Mouse (Mus musculus): ENCODE results near the gene Grasp. TPM values are rescaled to one million over a fixed set of nuclear protein-coding genes. Genes with fewer than 3 reads are reported as not detected.

Grasp gene
- polyA plus RNA-seq, 2 experiments, result 7.5 to 20.5 TPM

DNA sequence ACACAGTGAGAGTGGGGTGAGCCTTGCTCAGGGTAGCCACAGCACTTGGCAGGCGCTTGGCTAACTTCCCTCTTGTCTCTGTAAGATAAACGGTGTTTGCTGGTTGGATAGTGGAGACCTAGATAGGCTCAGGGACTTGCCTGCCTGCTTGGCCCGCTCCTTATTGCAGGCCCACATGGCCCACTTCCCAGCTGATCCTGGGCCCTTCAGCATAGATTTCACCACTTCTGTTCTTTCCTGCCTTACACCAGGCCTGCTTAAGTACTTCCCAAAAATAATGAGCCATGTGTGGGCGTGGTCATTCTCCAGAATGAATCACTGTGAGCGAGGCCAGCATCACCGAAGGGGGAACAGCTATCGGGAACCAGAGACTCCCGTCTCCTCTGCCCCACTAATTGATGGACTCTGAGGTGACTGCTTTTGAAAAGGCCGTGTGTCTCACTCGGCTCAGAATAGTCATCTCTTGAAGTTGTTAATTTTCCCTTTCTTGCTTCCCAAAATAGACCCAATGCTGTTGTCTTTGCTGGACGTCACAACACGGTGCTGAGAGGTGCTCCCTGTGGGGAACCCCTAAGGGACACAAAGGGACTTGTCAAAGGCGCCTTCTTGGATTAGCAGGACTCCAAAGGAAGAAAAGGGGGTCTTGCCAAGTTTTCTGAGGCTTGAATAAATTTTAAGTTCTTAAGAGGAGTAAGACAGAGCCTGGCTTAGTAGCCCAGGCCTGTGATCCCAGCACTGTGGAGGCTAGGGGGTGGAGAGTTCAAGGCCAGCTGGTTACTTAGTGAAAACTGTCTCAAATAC lies 32.3 kb upstream of the Grasp start:
- WGBS, result 46% methylated on average over 13 of the region's 13 CpGs
- Histone ChIP-seq H3K9me3 (ENCODE audit: control insufficient read depth, low read length) (no peaks in the 10 kb centered on the region), H3K27ac (replicated peaks; ENCODE audit: low read depth, low read length) (no peak overlapping the region), H3K27me3 (ENCODE audit: control insufficient read depth, insufficient read depth, low read length) (no peaks in the 10 kb centered on the region), H3K4me1 (ENCODE audit: control insufficient read depth, insufficient read depth, low read length) (peaks cover 6% of the 10 kb centered on the region; the same call in 1 of the 2 replicates), H3K9ac (ENCODE audit: low read depth, low read length, severe bottlenecking) (no peak overlapping the region), H3K36me3 (ENCODE audit: control insufficient read depth, insufficient read depth, low read length) (peaks cover 29% of the 10 kb centered on the region), H3K4me2 (replicated peaks; ENCODE audit: low read depth, low read length, severe bottlenecking) (no peak overlapping the region), H3K4me3 (replicated peaks; ENCODE audit: low read length) (no peak overlapping the region)
- DNase-seq (ENCODE audit: low spot score), result no peak
- no peak for TF ChIP-seq POLR2A (IDR thresholded peaks at IDR 0.05; ENCODE audit: borderline replicate concordance, extremely low read depth, insufficient read depth, insufficient read length)
- ATAC-seq (ENCODE audit: low FRiP score, low read depth), result peak; percentile 60; the same call in 1 of the 2 replicates

DNA sequence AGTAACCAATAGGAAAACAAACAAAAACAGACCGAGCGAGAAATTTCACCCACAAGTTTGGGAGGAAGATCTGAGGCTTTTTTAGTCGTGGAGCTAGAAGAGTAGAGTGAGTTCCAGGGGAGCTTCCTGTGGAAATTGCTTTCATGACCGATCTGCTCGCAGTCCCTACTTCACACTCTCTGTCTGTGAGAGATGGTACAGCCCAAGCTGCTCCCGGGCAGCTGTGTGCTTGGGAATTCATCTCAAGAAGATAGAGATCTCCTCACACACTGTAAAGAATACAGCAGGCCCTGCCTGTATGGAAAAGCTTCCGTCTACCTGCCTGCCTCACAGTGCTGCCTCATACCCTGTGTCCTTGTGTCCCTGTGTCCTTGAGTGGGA lies 31.7 kb upstream of the Grasp start:
- Histone ChIP-seq H3K27ac (replicated peaks; ENCODE audit: low read depth, low read length) (no peak overlapping the region), H3K9ac (ENCODE audit: low read depth, low read length, severe bottlenecking) (no peak overlapping the region), H3K4me3 (replicated peaks; ENCODE audit: low read length) (no peak overlapping the region), H3K36me3 (ENCODE audit: control insufficient read depth, insufficient read depth, low read length) (peaks cover 35% of the 10 kb centered on the region), H3K4me1 (ENCODE audit: control insufficient read depth, insufficient read depth, low read length) (peaks cover 6% of the 10 kb centered on the region; the same call in 1 of the 2 replicates), H3K4me2 (replicated peaks; ENCODE audit: low read depth, low read length, severe bottlenecking) (no peak overlapping the region), H3K27me3 (ENCODE audit: control insufficient read depth, insufficient read depth, low read length) (no peaks in the 10 kb centered on the region), H3K9me3 (ENCODE audit: control insufficient read depth, low read length) (no peaks in the 10 kb centered on the region)
- WGBS, result 66% methylated on average over 7 of the region's 7 CpGs
- no peak for TF ChIP-seq POLR2A (IDR thresholded peaks at IDR 0.05; ENCODE audit: borderline replicate concordance, extremely low read depth, insufficient read depth, insufficient read length)
- ATAC-seq (ENCODE audit: low FRiP score, low read depth) (no peak), DNase-seq (ENCODE audit: low spot score) (no peak)

- Histone ChIP-seq H3K27me3 (ENCODE audit: control insufficient read depth, insufficient read depth, low read length) (no peaks in the 10 kb centered on the region), H3K4me2 (replicated peaks; ENCODE audit: low read depth, low read length, severe bottlenecking) (no peak overlapping the region), H3K9me3 (ENCODE audit: control insufficient read depth, low read length) (no peaks in the 10 kb centered on the region), H3K4me3 (replicated peaks; ENCODE audit: low read length) (no peak overlapping the region), H3K4me1 (ENCODE audit: control insufficient read depth, insufficient read depth, low read length) (peaks cover 6% of the 10 kb centered on the region; the same call in 1 of the 2 replicates), H3K27ac (replicated peaks; ENCODE audit: low read depth, low read length) (no peak overlapping the region), H3K36me3 (ENCODE audit: control insufficient read depth, insufficient read depth, low read length) (peaks cover 39% of the 10 kb centered on the region), H3K9ac (ENCODE audit: low read depth, low read length, severe bottlenecking) (no peak overlapping the region)
- 82% methylated on average over 7 of the region's 7 CpGs for WGBS
- no peak for ATAC-seq (ENCODE audit: low FRiP score, low read depth)
- no peak for DNase-seq (ENCODE audit: low spot score)
- no peak for TF ChIP-seq POLR2A (IDR thresholded peaks at IDR 0.05; ENCODE audit: borderline replicate concordance, extremely low read depth, insufficient read depth, insufficient read length)
Observed at GRCm38 (mm10) chr15:101192651-101193050, 31.3 kb upstream of the Grasp start.

DNA sequence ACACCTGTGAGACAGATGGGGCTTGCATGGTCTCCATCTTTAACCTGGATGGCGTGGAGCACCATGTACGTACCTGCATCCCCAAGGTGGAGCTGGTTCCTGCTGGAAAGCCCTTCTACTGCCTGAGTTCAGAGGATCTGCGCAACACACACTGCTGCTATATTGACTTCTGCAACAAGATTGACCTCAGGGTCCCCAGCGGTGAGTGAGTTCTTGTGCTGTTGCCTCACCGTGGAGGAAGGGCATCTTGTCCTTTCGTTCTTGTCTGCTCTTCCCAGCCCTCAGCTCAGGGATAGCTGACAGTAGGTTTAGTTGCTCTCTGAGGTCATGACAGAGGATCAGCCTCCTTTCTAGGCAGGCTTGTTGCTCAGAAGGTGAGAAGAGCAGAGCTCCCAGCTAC lies 30.0 kb upstream of the Grasp start:
- H3K27me3 ChIP-seq (ENCODE audit: control insufficient read depth, insufficient read depth, low read length), result no peaks in the 10 kb centered on the region
- 87% methylated on average over 6 of the region's 6 CpGs for WGBS
- H3K9ac ChIP-seq (ENCODE audit: low read depth, low read length, severe bottlenecking), result no peak overlapping the region
- DNase-seq (ENCODE audit: low spot score), result no peak
- H3K4me2 ChIP-seq (replicated peaks; ENCODE audit: low read depth, low read length, severe bottlenecking), result no peak overlapping the region
- peaks cover 6% of the 10 kb centered on the region; the same call in 1 of the 2 replicates for H3K4me1 ChIP-seq (ENCODE audit: control insufficient read depth, insufficient read depth, low read length)
- H3K9me3 ChIP-seq (ENCODE audit: control insufficient read depth, low read length), result no peaks in the 10 kb centered on the region
- no peak for ATAC-seq (ENCODE audit: low FRiP score, low read depth)
- H3K36me3 ChIP-seq (ENCODE audit: control insufficient read depth, insufficient read depth, low read length), result peaks cover 45% of the 10 kb centered on the region
- no peak for TF ChIP-seq POLR2A (IDR thresholded peaks at IDR 0.05; ENCODE audit: borderline replicate concordance, extremely low read depth, insufficient read depth, insufficient read length)
- H3K27ac ChIP-seq (replicated peaks; ENCODE audit: low read depth, low read length), result no peak overlapping the region
- H3K4me3 ChIP-seq (replicated peaks; ENCODE audit: low read length), result no peak overlapping the region

- no peak overlapping the region for H3K27ac ChIP-seq (replicated peaks; ENCODE audit: low read depth, low read length)
- WGBS, result 86% methylated on average over 16 of the region's 16 CpGs
- no peak for DNase-seq (ENCODE audit: low spot score)
- ATAC-seq (ENCODE audit: low FRiP score, low read depth), result no peak
- peaks cover 56% of the 10 kb centered on the region for H3K36me3 ChIP-seq (ENCODE audit: control insufficient read depth, insufficient read depth, low read length)
- H3K27me3 ChIP-seq (ENCODE audit: control insufficient read depth, insufficient read depth, low read length), result no peaks in the 10 kb centered on the region
- no peak overlapping the region for H3K4me2 ChIP-seq (replicated peaks; ENCODE audit: low read depth, low read length, severe bottlenecking)
- no peak for TF ChIP-seq POLR2A (IDR thresholded peaks at IDR 0.05; ENCODE audit: borderline replicate concordance, extremely low read depth, insufficient read depth, insufficient read length)
- no peak overlapping the region for H3K4me3 ChIP-seq (replicated peaks; ENCODE audit: low read length)
- H3K9me3 ChIP-seq (ENCODE audit: control insufficient read depth, low read length), result no peaks in the 10 kb centered on the region
- peaks cover 6% of the 10 kb centered on the region; the same call in 1 of the 2 replicates for H3K4me1 ChIP-seq (ENCODE audit: control insufficient read depth, insufficient read depth, low read length)
- H3K9ac ChIP-seq (ENCODE audit: low read depth, low read length, severe bottlenecking), result no peak overlapping the region
Observed at GRCm38 (mm10) chr15:101194951-101195823, 28.8 kb upstream of the Grasp start.

All from limb, embryonic 14.5 days (tissue).